Mouse (Mus musculus): ENCODE measurements around the gene Cep295nl.
"Not testable (repeated sequence)": the region's sequence is repeated elsewhere in the genome, so short reads cannot be mapped to it uniquely, and the experiment has no call there.

Cep295nl gene

GRCm38 (mm10) chr11:118321500-118321899 is 20.8 kb downstream of the Cep295nl start:
- no peak for DNase-seq

DNA sequence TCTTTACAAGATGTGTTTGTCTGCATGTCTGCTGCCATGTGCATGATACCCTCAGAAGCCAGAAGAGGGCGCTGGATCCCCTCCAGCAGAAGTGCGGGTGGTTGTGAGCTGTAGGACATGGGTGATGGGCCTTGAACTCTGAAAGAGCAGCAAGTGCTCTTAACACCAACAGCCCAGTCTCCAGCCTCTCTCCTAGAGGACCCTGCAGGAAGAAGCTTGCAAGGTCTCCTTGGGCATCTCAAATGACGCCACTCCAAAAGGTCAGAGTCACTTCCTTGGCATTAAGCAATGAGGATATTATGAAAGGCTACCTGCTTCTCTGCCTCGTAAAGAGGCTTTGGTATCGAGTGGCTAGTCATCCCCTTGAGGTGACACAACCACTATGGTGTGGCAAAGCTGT is 23.6 kb downstream of the Cep295nl start:
- peak in 1 of 2 experiments; percentile 35 for DNase-seq

- peak in 1 of 2 experiments; percentile 25 for DNase-seq
Measured at GRCm38 (mm10) chr11:118317129-118317528, 25.2 kb downstream of the Cep295nl start.

DNA sequence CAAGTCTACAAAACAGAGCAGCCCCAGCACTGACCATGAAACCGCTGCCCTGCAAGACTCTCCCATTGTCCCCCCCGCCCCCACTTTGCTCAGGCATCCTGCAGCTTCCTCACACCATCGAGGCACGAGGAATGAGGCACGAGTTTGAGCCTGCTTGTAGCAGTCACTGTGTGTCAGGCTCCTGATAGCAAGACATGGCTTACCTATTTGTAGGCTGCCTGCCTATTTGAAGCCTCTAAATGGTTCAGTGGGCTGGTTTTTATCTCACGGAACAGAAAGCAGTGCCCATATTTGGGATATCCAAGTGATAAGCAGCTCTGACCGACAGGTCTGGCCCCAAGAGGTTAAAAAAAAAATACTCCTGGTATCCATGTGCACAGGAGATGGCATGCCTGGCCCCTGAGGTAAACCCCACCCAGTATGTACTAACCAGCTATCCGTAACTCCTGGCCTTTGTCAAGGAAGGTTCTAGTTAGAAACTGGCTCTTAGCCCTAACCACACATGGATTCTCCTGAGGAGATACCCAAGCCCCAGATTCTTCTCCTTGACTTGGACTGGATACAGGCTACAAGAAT is 26.0 kb downstream of the Cep295nl start:
- no peak for DNase-seq

DNA sequence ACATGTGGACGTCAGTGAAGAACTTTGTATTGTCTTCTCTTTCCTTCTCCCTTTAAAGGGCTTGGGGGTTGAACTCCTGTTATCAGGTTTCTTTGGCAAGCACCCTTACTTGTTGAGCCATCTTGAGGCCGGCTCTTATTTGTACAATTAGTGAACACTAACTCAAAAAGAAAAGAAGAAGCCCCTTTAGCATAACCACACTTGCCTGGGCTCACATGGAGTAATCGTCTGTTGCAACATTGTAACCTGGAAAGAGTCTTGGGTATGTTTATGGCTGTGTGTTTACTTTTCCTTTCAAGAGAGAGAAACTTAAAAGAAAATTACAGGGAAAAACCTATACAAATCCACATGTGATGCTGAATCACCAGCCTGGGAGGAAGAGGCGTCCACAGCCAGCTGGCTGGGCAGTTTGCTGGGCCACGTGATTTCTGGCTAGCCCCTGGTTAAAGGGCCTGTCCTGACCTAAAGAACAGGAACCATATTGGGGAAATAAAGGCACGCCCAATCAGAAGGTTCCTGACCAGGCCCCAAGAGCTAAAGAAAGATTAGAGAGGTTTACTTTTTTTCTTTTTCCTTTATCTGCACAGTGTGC is 30.1 kb downstream of the Cep295nl start:
- no peak for DNase-seq

DNA sequence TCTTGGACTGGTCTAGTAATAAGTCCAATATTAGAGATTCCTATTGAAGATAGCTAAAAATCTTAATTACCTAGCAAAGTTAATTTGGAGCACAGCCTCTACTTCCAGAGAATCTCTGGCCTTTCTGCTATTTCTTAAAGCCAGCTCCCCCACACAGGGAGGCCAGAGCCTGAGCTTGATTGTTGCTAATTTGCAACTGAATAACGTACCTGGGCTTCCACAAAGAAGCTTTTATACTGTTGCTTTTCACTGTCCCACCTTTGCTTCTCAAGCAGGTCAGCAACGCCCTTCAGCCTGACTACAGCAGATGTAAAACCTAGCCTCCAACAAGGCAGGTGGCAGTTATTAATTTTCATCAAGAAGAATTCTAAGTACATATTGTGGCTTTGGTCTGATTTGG is 34.3 kb downstream of the Cep295nl start:
- DNase-seq, result not testable (repeated sequence)

- DNase-seq, result not testable (repeated sequence)
Measured at GRCm38 (mm10) chr11:118303959-118304358, 38.3 kb downstream of the Cep295nl start.

DNA sequence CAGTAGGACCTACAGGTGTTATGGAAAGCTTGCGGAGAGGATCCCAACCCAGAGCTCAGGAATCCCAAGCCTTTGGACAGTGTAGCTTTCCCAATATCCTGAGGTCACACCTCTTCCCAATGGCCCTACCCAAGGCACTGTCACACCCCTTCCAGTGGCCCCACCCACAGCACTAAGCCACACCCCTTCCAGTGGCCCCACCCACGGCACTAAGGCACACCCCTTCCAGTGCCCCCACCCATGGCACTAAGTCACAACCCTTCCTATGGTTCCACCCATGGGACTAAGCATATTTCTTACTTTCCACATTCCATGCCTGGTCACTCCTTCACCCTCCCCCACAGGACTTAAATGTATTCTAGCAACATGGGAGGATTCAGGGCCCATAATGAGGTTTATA is 43.5 kb downstream of the Cep295nl start:
- DNase-seq, result no peak

- no peak for DNase-seq
Measured at GRCm38 (mm10) chr11:118297967-118298366, 44.3 kb downstream of the Cep295nl start.

GRCm38 (mm10) chr11:118295026-118295425 is 47.3 kb downstream of the Cep295nl start:
- peak in 1 of 2 experiments; percentile 29 for DNase-seq

GRCm38 (mm10) chr11:118292671-118293070 is 49.6 kb downstream of the Cep295nl start:
- DNase-seq, result peak in 1 of 2 experiments; percentile 27

DNA sequence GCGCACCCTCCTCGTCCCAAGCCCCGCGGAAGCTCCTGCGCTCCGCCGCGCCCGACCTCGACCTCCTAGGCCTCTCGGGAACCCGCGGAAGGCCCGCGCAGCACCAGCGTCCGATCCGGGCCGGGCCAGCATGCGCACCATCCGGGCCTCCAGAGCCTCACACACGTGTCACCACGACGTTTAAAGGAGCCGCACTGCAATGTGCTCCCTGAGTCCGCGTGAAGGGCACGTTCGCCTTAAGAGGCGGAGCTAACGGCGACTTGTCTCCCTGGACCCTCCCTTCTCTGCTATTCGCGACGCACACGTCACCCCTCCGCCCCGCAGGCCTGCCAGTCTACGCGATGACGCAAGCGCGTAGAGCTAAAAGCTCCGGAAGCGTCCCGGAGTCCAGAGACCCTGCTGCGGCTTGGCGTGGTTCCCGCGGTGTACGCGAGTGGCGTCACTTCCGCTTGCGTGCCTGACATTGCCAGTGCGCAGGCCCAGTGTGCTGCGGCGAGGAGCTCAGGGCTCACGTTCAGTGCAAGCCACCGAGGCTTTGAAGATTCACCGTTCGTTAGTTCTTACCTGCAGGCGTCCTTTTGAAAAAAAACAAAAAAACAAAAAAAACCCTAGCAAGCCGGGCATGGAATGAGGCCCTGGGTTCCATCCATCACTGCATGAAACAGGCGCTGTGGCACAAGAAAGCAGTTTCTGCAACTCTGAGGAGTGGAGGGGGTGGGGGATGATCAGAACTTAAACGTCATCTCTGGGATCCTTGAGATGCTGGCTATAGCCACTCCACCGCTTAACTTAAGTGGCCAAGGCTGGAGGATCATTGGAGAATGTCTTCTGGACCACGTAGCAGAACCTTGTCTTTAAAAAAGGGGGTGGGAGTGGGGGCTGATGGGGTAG is 52.1 kb downstream of the Cep295nl start, which contains the start of gene Usp36:
TSS of gene Usp36 (minus strand) at position 246 of the 891 bp plus-strand sequence.
- DNase-seq, result peak; percentile 100

DNA sequence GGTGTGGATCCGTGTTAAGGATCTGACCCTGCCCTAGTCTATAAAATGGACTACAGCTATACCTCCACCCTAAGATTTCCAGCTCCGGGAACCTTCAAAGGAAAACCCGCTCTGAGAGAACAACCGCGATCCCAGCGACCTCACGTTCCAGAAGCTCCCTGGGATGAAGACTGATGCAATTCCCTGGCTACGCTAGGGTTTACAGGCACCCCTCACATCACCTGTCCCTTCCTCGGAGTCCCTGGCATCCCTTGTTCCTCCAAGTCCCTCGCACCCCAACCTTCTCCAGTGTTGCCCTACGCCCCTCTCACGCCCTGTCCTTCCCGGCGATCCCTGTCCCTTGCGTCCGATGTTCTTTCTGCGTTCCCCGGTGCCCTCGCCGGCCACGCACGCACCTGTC is 52.7 kb downstream of the Cep295nl start:
- peak in 1 of 2 experiments; percentile 5 for DNase-seq

GRCm38 (mm10) chr11:118289037-118289511 is 53.2 kb downstream of the Cep295nl start:
- DNase-seq, result peak in 1 of 2 experiments; percentile 30

- peak in 1 of 2 experiments; percentile 51 for DNase-seq
Measured at GRCm38 (mm10) chr11:118287573-118287972, 54.7 kb downstream of the Cep295nl start.

- peak in 1 of 2 experiments; percentile 23 for DNase-seq
Measured at GRCm38 (mm10) chr11:118286434-118286833, 55.9 kb downstream of the Cep295nl start.

DNA sequence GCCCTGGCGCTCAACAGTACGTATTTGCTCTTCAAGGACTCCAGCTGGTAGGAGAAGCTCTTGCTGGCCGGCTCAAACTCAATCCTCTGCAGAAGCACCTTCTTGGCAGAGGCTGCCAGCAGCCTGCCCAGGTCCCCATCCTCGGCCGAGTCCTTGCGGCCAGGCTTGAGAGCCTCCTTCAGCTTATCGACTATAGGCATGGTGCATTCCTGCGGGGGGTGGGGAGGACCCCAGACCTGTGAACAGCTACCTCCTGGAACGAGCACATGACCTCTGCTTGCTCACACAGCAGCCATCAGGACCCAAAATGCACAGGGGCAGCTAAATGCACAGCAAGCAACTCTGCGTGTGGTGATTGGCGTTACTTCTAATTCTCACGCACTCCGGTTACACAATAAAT is 56.5 kb downstream of the Cep295nl start:
- DNase-seq, result no peak
